Mouse (Mus musculus) inflammation-experienced regulatory T-cells, adult 16 weeks (primary cell): ENCODE results near the gene Ranbp6. TPM values are rescaled to one million over a fixed set of nuclear protein-coding genes. Genes with fewer than 3 reads are reported as not detected.

Experiments used
- polyA plus RNA-seq: library from polyadenylated mRNA; unstranded; fragments of 100-300 nt; shearing (Covaris generic); gene quantifications from one replicate; pipeline ENCODE4 v1.2.1, GENCODE M21; 2017

Ranbp6 gene
- 16.1 TPM for polyA plus RNA-seq

GRCm38 (mm10) chr19:29812581-29813460 lies at the start of gene Ranbp6:
TSS of gene Ranbp6 (minus strand) at chr19:29812974.

GRCm38 (mm10) chr19:29805917-29806785 lies 6.6 kb downstream of the Ranbp6 start, which contains the start of gene 9930021J03Rik:
TSS of gene 9930021J03Rik (minus strand) at chr19:29805989.

Other genes with a start within 250 kb of the Ranbp6 start
- gene Ermp1, start 164.6 kb downstream of the Ranbp6 start, polyA plus RNA-seq: 17.3 TPM
- gene Mlana, start 115.2 kb downstream of the Ranbp6 start, polyA plus RNA-seq: not detected
- gene 9930021J03Rik, start 7.0 kb downstream of the Ranbp6 start, polyA plus RNA-seq: 5.6 TPM
- not detected for gene Il33, start 112.1 kb upstream of the Ranbp6 start, polyA plus RNA-seq
- gene Trpd52l3, start 190.8 kb upstream of the Ranbp6 start, polyA plus RNA-seq: not detected
- 36.1 TPM for gene Uhrf2, start 217.5 kb upstream of the Ranbp6 start, polyA plus RNA-seq